In the genomic region with DNA sequence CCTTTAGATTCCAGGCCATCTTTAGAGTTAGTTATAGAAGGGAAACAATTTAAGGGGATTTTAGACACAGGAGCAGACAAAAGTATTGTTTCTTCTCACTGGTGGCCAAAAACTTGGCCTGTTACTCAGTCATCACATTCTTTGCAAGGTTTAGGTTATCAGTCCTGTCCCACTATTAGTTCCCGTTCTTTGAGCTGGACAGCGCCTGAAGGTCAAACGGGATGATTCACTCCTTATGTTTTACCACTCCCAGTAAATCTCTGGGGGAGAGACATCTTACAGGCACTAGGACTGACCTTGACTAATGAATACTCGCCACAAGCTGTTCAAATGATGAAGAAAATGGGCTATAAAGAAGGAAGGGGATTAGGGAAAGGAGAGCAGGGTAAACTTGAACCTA, we compare ENCODE assay signal across 40 mouse cellular contexts. TPM values are rescaled to one million over a fixed set of nuclear protein-coding genes. Genes with fewer than 3 reads are reported as not detected.
"Had no signal": no experiment of that assay in that cellular context is flagged by ENCODE, and none has a peak within 500 bp of the region (broad histone marks: within the 10 kb centered on the region; RNA-seq: fewer than 3 reads in every experiment).

No protein-coding gene starts in this region.

RNA-seq across cellular contexts. Expression of gene Olfr748, which starts 15.2 kb away (rescaled TPM):
- total RNA-seq: heart, postnatal 10 days; heart, postnatal 14 days; heart, postnatal 25 days; heart, postnatal 36 days; heart, postnatal 4 days; hematopoietic stem cell, adult 5-6 weeks; hindbrain, postnatal 0 days; layer of hippocampus, adult 18-20 months; layer of hippocampus, adult 2 months; layer of hippocampus, adult 8-10 months; layer of hippocampus, postnatal 10 days; layer of hippocampus, postnatal 14 days; layer of hippocampus, postnatal 25 days; layer of hippocampus, postnatal 36 days; left cerebral cortex, adult 18-20 months; left cerebral cortex, adult 2 months; left cerebral cortex, adult 8-10 months; left cerebral cortex, postnatal 10 days had no signal
- polyA plus RNA-seq: heart, embryonic 14.5 days; heart, embryonic 15.5 days; heart, embryonic 16.5 days; heart, postnatal 0 days; hindbrain, embryonic 10.5 days; hindbrain, embryonic 11.5 days; hindbrain, embryonic 12.5 days; hindbrain, embryonic 13.5 days; hindbrain, embryonic 14.5 days; hindbrain, embryonic 15.5 days; hindbrain, embryonic 16.5 days; hindbrain, postnatal 0 days; intestine, embryonic 14.5 days; intestine, embryonic 15.5 days; intestine, embryonic 16.5 days; intestine, postnatal 0 days; kidney, adult 2 months; kidney, embryonic 14.5 days; kidney, embryonic 15.5 days; kidney, embryonic 16.5 days; kidney, postnatal 0 days; large intestine, adult 2 months had no signal

RNA-seq across cellular contexts. Expression of gene Olfr749, which starts 22.5 kb away (rescaled TPM):
- total RNA-seq: heart, postnatal 10 days; heart, postnatal 14 days; heart, postnatal 25 days; heart, postnatal 36 days; heart, postnatal 4 days; hematopoietic stem cell, adult 5-6 weeks; hindbrain, postnatal 0 days; layer of hippocampus, adult 18-20 months; layer of hippocampus, adult 2 months; layer of hippocampus, adult 8-10 months; layer of hippocampus, postnatal 10 days; layer of hippocampus, postnatal 14 days; layer of hippocampus, postnatal 25 days; layer of hippocampus, postnatal 36 days; left cerebral cortex, adult 18-20 months; left cerebral cortex, adult 2 months; left cerebral cortex, adult 8-10 months; left cerebral cortex, postnatal 10 days had no signal
- polyA plus RNA-seq: heart, embryonic 14.5 days; heart, embryonic 15.5 days; heart, embryonic 16.5 days; heart, postnatal 0 days; hindbrain, embryonic 10.5 days; hindbrain, embryonic 11.5 days; hindbrain, embryonic 12.5 days; hindbrain, embryonic 13.5 days; hindbrain, embryonic 14.5 days; hindbrain, embryonic 15.5 days; hindbrain, embryonic 16.5 days; hindbrain, postnatal 0 days; inflammation-experienced regulatory T-cells, adult 6 months; intestine, embryonic 14.5 days; intestine, embryonic 15.5 days; intestine, embryonic 16.5 days; intestine, postnatal 0 days; kidney, adult 2 months; kidney, embryonic 14.5 days; kidney, embryonic 15.5 days; kidney, embryonic 16.5 days; kidney, postnatal 0 days; large intestine, adult 2 months had no signal

RNA-seq across cellular contexts. Expression of gene Olfr747, which starts 29.4 kb away (rescaled TPM):
- total RNA-seq: heart, postnatal 10 days; heart, postnatal 14 days; heart, postnatal 25 days; heart, postnatal 36 days; heart, postnatal 4 days; hematopoietic stem cell, adult 5-6 weeks; hindbrain, postnatal 0 days; layer of hippocampus, adult 18-20 months; layer of hippocampus, adult 2 months; layer of hippocampus, adult 8-10 months; layer of hippocampus, postnatal 10 days; layer of hippocampus, postnatal 14 days; layer of hippocampus, postnatal 25 days; layer of hippocampus, postnatal 36 days; left cerebral cortex, adult 18-20 months; left cerebral cortex, adult 2 months; left cerebral cortex, adult 8-10 months; left cerebral cortex, postnatal 10 days had no signal
- polyA plus RNA-seq: heart, embryonic 14.5 days; heart, embryonic 15.5 days; heart, embryonic 16.5 days; heart, postnatal 0 days; hindbrain, embryonic 10.5 days; hindbrain, embryonic 11.5 days; hindbrain, embryonic 12.5 days; hindbrain, embryonic 13.5 days; hindbrain, embryonic 14.5 days; hindbrain, embryonic 15.5 days; hindbrain, embryonic 16.5 days; hindbrain, postnatal 0 days; inflammation-experienced regulatory T-cells, adult 6 months; intestine, embryonic 14.5 days; intestine, embryonic 15.5 days; intestine, embryonic 16.5 days; intestine, postnatal 0 days; kidney, adult 2 months; kidney, embryonic 14.5 days; kidney, embryonic 15.5 days; kidney, embryonic 16.5 days; kidney, postnatal 0 days; large intestine, adult 2 months had no signal
